Mouse (Mus musculus) cerebellum, adult 18-20 months (tissue): ENCODE measurements around the gene Tipin.
"Not testable (repeated sequence)": the region's sequence is repeated elsewhere in the genome, so short reads cannot be mapped to it uniquely, and the experiment has no call there.

Experiments used
- DNase-seq, 2 experiments: peaks; one replicate each; pipeline ENCODE4 v3.0.0; 2021

The Tipin gene

DNA sequence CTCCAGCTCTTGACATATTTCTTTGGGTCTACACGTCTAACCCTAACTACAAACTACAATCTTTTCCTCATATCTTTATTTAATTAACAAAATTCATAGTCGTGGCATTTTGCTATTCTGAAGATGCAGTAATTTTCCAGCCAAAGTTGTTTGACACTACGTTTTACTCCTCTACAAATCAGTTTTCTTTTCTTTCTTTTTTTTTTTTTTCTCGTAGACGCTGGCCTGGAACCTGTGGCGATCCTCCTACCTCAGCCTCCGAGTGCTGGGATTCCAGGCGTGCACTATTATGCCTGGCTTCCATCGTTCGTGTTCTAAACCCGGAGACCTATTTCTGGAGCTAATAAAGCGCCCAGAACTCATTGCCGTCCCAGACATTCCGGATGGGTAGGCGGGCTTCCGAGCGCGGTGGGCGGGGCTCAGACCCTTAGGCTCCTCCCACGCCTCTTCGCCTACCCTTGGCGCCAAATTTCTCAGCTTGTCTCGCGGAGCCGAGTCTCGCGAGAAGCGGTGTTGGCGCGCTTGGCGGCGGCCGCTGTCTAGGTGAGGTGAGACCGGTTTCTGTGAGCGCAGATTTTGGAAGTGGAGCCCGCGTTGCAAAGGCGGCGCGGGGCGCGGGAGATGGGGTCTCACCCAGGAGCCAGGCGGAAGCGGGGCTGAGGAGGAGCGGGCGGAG lies at the start of gene Tipin:
Gene Tipin (plus strand): TSS at position 477 of the 676 bp plus-strand sequence.
- peak; percentile 93 to 96 for DNase-seq

DNA sequence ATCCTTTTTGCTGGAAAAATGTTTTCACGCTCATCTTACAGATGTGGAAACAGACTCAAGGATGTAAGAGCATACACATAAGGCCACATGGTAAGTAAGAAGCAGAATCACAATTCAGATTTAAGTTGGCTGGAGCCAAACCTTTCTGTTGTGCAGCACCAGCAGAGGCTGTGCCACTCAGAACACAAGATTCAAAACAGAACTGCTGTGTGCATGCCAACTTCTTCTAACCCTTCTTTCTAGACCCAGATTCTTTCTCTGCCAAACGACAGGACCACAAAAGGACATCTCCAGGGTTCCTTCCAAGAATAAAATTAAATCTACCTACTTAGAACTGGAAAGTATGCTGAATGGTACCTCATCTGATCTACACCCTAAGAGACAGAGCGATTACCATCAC lies 49.7 kb upstream of the Tipin start:
- DNase-seq: no peak

DNA sequence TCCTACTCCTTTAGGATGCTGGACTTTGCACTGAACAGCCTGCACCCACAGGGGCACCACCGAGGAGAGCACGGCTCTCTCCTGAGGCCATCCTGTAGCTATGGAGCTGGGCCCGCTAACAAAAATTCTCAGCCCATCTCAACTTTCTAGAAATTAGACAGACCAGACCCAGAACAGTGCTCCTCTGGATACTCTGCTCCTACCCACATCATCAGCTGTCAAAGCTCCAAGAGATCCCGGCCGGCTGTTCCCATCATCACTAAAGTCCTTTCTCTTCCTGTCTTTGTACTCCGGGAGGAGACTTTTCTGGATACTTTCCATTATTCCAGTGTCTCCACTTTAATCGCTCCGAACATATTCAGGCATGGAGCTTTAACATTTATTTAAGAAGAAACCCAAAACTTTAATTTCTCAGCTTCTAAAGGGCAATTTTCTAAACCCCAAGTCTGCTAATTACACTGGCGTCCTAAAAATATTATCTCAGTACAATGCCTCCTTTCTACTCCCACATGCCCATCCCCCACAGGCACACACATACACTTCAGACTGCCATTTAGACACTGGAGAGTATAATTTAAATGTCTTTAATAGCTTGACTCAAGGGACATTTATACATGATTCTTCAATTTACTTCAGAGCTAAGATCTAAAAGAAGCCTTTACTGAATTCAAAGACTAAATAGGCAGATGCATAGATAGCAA lies 49.0 kb upstream of the Tipin start:
- DNase-seq: no peak

DNA sequence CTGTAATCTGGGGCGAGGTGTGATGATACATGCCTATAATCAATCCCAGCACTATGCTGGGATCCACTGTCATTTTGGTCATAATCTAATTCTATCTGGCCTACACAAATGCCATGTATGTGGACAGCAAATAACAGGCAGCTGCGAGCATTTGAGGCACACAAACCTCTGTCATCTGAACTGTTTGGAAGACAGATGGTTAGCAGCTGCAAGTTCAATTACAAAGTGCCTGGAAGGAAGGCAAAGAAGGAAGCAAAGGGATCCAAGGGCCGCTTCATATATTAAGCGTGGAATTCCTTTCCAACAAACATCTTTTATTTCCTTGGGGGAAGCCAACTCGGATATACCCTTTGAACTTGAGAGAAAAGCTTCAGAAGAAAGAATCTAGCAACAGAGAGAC lies 47.7 kb upstream of the Tipin start:
- no peak for DNase-seq

DNA sequence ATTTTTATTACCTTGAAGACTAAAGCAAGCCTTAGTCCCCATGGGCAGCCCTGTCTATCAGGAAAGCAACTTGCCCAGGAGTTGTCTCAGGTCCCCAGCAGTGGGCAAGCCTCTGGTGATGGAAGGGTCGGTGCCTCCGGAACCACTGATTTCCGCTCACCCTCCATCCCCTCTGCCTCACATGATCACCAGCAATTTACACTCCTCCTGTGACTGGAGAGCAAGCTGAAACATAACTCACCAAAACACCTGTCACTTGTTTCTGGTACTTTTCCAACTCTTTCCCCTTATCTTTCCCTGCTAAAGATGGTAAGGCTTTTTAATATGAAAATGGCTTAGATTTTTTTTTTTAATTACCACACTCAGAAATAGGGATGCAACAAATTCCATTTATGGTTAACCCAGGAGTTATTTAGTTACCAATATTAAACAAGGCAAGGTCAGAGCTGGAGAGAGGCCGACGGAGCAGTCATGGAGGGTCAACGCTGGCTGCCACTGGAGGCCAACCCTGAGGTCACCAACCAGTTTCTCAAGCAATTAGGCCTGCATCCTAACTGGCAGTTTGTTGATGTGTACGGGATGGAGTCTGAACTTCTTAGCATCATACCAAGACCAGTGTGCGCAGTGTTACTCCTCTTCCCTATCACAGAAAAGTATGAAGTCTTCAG lies 46.5 kb upstream of the Tipin start, which contains the start of gene Uchl4:
Gene Uchl4 (plus strand): TSS at position 434 of the 668 bp plus-strand sequence.
- DNase-seq: no peak

DNA sequence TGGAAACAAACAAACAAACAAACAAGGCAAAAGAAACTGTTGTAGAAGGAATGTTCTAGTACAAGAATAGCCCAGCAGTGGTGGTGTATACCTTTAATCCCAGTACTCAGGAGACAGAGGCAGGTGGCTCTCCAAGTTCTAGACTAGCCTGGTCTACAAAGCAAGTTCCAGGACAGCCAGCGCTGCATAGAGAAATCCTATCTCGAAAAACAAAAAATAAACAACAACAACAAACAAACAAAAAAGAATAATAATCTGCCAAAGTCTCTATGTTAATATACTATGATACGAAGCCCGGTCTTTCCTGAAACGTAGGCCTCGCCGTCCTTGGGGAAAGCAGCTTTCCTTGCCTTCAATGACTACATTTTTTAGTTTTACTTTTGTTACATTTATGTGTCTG lies 45.3 kb upstream of the Tipin start:
- no peak for DNase-seq

DNA sequence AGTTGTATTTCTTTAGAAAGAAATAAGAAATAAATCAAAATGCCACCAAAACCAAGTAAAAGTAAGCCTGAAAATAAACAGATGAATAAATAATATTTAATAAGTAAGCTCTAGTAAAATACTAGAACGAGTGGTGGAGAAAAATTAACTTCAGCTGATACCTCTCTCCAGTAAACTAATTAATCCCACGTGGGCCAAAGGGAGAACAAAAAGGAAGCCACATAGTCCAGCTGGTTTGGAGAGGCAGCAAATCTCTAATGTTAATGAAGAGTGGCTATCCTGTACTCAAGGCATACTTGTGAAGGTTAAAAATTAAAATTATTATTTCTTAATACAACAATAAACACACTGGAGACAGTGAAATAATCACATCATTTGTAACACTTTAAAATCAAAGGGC lies 41.3 kb upstream of the Tipin start:
- no peak for DNase-seq

DNA sequence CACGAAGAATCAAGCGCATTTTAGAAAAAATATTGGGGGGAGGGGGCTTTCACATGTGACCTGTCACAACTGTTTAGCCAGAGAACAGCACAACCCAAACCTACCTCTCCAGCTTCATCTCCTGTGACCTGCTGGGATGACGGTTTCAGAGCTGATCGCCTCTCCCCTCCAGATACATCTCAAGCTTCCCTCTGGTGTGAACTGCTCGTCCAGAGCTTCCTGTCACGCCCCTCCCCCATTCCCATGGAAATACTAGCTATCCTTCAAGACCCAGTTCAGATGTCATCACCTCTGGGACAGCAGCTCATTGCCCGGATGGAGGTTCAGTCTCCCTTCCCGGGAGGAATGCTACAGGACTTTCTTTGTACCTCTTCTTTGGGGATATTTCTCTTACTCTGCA lies 40.7 kb upstream of the Tipin start:
- no peak for DNase-seq

DNA sequence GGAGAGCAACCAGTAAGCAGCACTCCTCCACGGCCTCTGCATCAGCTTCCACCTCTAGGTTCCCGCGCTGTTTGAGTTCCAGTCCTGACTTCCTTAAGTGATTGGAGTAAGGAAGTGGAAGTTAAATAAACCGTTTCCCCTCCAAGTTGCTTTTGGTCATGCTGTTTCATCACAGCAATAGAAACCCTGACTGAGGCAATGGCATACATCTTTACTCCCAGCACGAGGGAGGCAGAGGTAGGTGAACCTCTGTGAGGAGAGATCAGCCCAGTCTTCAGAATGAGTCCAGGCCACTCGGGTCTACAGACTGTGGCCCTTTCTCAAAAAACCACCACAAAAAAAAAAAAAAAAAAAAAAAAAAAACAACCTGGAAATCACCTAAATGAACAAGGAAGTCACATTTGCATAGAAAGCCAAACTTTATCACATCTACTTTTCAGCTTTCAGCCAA lies 39.0 kb upstream of the Tipin start:
- no peak for DNase-seq

DNA sequence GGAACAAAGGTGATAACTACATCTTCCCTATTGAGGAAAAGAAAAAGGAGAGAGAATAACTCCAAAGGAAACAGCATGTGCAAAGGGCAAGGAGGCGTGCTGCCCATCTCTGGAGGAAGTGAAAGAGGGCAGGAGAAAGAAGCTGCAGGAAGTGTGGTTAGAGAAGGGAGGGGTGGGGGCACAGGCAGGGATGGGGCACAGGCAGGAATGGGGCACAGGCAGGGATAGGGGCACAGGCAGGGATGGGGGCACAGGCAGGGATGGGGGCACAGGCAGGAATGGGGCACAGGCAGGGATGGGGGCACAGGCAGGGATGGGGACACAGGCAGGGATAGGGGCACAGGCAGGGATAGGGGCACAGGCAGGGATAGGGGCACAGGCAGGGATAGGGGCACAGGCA lies 32.0 kb upstream of the Tipin start:
- no peak for DNase-seq

DNA sequence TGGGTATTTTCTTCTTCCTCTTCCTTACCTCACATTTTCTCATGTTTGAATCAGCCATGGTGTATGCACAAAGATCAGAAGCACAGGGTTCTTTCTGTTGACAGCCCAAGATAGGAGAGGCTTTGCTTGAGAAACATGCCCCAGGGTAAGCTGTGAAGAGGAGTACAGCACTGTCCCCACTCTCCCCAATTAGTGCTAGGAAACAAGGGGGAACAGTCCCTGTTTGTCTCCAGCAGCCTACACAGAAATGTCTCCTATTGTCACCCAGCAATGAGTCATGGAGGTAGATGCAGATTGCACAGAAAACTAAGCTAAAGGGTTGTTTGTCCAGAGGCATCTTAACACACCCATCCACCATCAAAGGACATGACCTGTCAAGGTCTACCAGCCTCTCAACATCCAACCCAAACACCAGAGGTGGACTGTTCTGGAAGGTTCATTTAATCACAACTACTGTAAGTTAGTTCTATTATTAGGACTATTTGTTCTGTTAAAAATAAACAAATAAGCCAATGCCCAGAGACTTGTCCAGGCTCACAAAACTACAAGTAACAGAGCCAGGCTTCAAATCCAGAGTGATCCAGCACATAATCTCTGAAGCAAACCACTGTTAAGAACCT lies 31.2 kb upstream of the Tipin start:
- DNase-seq: no peak

DNA sequence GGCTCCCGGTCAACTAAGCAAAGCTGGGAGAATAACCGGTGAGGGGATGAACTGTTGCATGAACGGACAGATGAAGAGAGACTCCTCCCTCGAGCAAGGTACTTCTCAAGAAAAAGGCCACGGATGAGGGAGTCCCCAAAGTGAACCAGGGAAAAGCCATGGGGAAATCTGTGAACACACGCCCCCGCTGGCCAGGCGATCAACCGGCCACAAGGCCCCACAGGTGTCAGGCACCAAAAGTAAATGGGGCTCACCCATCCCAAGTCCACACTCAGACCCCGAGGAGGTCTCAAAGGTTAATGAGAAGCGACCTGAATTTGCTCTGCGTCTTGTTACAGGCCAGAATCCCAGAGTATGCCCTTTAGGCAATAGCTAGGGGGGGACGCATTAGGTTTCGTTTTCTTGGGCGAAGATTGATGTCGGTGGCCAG lies 28.8 kb upstream of the Tipin start:
- peak; percentile 22 to 39 for DNase-seq

DNA sequence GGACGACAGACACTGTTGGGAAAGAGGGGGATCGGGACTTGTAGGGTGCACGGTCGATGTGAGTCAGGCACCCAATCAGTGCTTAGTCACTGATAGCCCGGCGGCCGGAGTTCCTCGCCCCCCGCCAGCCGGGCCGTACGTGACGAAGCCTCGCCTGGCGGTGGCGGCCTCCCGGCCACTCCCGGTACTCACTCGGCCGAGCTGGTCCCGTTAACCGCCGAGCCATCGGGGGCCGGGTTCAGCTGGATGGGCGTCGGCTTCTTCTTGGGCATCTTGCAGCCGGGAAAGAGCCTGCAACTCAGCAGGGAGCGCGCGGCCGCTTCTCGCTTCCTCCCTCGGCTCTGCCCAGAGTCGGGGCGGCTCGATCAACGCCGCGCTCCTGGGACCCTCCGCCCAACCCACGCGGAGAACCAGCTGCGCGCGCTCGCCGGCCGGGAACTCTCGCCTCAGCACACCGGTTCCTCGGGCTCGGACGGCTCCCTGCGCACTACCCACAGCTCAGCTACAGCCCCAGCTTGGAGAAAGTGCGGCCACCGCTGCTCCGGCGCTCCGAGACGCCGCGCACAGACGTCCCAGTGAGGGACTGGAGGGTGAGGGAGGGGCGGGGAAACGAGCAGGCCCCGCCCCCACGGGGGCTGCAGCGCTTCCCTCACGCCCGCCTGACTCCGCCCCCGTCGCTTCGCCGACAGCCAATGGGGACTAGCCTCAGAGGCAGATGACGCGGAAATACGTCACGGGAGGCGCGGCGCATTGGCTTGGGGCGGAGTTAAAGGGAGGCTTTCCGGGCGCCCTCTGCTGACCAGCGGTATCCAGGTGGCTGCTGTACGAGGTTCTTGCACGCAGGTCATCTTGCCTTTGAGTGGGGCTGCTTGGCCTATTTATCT lies 28.1 kb upstream of the Tipin start, which contains the start of gene Map2k1:
Gene Map2k1 (minus strand): TSS at position 611 of the 884 bp plus-strand sequence.
- peak; percentile 100 for DNase-seq

DNA sequence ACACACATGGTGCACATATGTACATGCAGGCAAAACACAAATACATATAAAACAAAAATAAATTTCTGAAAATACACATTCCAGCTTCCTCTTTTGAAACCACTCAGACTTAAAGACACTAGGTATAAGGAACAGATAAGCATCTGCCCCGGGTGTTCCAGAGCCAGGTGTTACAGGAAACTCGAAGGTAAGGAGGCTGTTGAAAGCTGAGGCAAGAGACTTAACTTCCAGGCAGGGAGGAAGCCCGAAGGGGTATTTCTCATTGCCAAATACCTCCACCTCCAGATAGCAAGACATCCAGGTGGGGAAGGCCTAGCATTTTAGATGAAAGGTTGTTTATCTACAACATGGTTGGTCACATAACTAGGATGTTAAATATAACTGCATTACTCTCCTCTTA lies 26.0 kb upstream of the Tipin start:
- DNase-seq: no peak

DNA sequence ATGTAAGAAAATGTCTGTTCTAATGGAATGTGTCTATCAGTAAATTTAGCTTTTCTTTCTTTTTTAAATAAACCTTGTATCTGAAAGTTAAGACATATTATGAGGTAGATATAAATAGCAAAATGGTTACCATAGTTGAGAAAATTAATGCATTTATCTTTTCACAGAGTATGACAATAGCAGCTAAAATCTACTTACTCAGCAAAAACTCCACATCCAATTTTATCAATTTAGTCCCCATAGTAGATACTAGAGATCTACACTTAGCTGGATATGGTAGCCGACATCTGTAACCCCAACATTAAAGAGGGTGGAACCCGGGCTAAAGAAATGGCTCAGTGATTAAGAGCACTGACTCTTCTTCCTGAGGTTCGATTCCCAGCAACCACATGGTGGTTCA lies 25.2 kb upstream of the Tipin start:
- DNase-seq: no peak

DNA sequence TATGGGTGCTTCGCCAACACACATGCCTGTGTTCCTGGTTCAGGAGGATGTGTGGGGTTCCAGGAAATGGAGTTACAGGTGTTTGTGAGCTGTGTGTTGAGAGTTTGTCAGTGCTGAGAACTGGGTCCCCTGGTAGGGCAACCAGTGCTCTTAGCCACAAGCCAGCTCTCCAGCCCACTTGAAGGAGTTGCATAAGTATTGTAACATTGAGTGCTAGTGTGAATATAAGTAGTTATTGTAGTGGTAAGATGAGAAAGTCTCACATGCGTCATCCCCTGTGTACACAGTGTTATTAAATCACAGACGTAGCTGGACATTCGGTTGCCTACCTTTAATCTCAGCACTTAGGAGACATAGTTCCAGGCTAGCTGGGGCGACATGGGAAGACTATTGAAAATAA lies 21.5 kb upstream of the Tipin start:
- DNase-seq: no peak

DNA sequence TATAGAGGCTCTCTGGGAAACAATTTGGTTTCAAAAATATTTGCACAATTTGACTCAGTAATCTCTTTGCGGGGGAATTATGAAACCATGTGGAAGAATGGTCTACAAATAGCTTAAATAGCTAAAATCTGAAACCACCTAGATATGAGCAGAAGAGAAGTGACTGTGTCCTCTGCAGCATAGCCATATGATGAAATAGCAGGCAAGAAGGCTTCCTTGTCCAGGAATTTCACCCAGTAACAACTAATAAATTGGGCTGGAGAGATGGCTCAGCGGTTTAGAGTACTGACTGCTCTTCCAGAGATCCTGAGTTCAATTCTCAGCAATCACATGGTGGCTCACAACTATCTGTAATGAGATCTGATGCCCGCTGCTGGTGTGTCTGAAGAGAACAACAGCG lies 20.4 kb upstream of the Tipin start:
- no peak for DNase-seq

DNA sequence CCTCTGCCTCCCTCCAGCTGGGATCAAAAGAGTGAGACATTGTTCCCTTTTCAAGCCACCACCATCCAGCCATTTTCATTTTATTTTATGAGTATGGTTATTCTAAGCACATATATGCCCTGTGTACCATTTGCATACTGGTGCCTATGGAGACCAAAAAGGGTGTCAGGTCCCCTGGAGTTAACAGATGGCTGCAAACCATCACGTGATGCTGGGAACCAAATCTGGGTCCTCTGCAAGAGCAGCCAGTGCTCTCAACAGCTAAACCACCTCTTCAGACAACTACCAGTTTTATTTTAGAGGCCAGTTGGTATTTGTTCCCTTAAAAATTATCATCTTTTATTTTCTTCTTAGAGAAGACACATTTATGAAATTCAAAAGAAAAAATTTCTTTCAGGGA lies 16.6 kb upstream of the Tipin start:
- DNase-seq: no peak

DNA sequence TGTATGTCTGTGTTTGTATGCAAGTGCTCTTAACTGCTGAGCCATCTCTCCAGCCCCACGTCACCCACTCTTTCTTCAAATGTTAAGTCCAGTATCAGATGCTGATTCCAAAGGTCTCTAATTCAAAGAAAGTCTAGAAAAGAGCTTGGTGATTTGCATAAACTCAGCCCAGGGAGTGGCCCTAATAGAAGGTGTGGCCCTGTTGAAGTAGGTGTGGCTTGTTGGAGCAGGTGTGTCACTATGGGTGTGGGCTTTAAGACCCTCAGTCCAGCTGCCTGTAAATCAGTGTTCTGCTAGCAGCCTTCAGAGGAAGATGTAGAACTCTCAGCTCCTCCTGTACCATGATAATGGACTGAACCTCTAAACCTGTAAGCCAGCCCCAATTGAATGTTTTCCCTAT lies 14.2 kb upstream of the Tipin start:
- no peak for DNase-seq

DNA sequence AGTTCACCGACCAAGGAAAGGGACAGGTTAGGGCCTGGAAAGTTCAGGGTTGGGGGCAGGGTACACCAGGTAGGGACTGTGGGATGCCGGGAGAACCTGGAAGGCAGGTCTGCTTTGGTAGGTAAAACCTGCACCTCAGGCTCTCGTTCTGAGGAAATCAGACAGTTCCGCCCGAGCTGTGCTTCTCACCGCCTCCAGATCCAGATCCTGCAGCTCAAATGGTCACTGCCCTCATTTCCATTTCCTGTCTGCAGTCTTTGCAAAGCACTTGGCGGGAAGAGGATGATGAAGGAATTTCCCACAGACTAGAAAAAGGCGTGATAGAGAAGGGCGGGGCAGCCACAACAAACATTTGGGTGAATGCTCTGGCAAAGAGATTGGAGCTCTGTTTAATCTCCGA lies 13.2 kb upstream of the Tipin start:
- no peak for DNase-seq

DNA sequence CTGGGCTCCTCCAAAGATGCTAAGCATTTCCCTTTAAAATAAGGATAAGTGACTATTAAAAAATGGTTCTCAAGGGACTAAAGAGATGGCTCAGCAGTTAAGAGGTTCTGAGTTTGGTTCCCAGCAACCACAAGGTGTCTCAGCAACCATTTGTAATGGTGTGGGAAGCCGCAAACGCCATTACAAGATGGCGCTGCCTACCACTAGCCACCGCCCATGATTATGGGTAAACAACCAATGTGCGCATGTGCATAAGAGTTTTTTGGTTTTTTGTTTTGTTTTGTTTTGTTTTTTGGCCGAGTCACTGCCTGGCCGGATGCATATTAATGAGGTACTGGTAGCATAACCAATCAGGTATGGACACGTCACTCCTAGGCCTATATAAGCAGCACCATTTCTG lies 12.5 kb upstream of the Tipin start:
- not testable (repeated sequence) for DNase-seq

DNA sequence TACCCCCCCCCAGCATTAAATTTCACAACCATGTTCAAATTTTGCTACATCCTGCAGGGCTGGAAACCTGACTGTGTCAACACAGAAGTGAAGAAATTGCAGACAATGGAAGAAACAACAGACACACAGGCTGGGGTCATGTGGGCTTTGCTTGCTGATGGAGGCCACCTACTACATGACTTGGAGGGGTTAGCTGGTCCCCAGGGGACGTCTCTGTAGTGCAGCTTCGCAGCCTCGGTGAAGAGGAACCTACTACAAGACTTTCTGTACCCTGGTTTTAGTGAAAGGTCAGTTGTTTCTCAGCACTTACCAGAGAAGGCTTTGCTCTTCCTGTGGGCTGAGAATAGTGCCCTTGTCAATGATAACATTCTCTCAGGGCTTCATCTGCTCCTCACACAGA lies 10.1 kb upstream of the Tipin start:
- no peak for DNase-seq
